Mouse (Mus musculus): ENCODE results near the gene Olfr601. TPM values are rescaled to one million over a fixed set of nuclear protein-coding genes. Genes with fewer than 3 reads are reported as not detected.
"Not testable (repeated sequence)": the region's sequence is repeated elsewhere in the genome, so short reads cannot be mapped to it uniquely, and the experiment has no call there.

Olfr601 gene
- total RNA-seq (2014; rRNA removed) (not detected in 2 replicates), polyA plus RNA-seq (2012; rRNA removed) (not detected in 2 replicates)

DNA sequence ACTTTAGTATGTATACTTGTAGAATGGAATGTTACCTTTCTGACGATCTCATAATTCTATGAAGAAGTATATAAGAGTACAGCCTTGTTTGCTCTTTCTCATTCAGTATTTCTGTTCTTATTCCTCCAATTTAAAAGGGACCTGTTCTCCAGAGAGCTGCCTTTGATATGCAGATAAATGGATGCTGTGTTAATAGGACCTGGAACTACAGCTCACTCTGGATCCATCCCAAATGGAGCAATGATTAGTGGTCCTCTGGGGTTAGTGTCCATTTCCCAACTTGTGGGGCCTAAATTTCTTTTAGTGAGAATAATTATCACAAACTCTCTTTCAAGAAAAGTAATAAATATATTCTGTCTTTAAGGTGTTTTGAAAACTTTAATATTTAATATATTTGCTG, at the start of gene Olfr601:
Gene Olfr601, minus strand, starts transcription at position 101 of the 400 bp plus-strand sequence.
- H3K4me1 ChIP-seq (ENCODE audit: control insufficient read depth, insufficient read depth, low read length) = no peaks in the 10 kb centered on the region
- no peak within 1 kb of the TSS for H3K4me3 ChIP-seq (ENCODE audit: insufficient read depth, low read depth, low read length)
- no peak for DNase-seq (ENCODE audit: extremely low read depth, low read depth, low spot score)
- no peaks in the 10 kb centered on the region for H3K36me3 ChIP-seq (ENCODE audit: control insufficient read depth, insufficient read depth, low read length)
- H3K27me3 ChIP-seq (ENCODE audit: control insufficient read depth, insufficient read depth, low read length) = no peaks in the 10 kb centered on the region
- H3K27ac ChIP-seq (replicated peaks; ENCODE audit: insufficient read depth, low read depth, low read length) = no peak within 1 kb of the TSS
- H3K9ac ChIP-seq (ENCODE audit: low read depth, low read length) = no peak within 1 kb of the TSS
- no peaks in the 10 kb centered on the region for H3K79me2 ChIP-seq (ENCODE audit: control insufficient read depth, insufficient read depth, low read length)
- WGBS = 86% methylated on average over 1 of the region's 1 CpGs
- no peak for TF ChIP-seq CTCF (IDR thresholded peaks at IDR 0.05; ENCODE audit: low read depth, low read length)

DNA sequence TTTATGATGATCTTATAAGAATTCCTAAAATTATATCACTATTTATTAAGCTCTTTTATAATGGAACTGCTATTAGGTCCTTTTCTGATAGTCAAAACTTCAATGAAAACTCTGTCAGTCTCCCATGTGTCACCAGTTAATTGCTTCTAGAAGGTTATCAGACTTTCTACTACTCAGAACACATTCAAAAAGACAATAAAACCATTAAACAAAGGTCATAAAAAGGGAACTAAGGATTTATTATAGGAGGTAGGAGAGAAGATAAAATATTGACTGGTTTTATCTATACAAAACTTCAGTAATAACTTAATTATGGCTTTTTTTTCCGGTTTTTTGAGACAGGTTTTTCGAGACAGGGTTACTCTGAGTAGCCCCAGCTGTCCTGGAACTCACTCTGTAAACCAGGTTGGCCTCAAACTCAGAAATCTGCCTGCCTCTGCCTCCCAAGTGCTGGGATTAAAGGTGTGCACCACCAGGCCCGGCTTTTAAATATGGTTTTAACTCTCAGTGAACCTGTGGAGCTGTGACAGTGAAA, 44.1 kb upstream of the Olfr601 start:
- H3K27me3 ChIP-seq (ENCODE audit: control insufficient read depth, insufficient read depth, low read length); H3K79me2 ChIP-seq (ENCODE audit: control insufficient read depth, insufficient read depth, low read length); H3K36me3 ChIP-seq (ENCODE audit: control insufficient read depth, insufficient read depth, low read length); H3K4me1 ChIP-seq (ENCODE audit: control insufficient read depth, insufficient read depth, low read length); H3K9ac ChIP-seq (ENCODE audit: low read depth, low read length); H3K27ac ChIP-seq (replicated peaks; ENCODE audit: insufficient read depth, low read depth, low read length); H3K4me3 ChIP-seq (ENCODE audit: insufficient read depth, low read depth, low read length); DNase-seq (ENCODE audit: extremely low read depth, low read depth, low spot score): not testable (repeated sequence)
- 63% methylated on average over 3 of the region's 3 CpGs for WGBS

DNA sequence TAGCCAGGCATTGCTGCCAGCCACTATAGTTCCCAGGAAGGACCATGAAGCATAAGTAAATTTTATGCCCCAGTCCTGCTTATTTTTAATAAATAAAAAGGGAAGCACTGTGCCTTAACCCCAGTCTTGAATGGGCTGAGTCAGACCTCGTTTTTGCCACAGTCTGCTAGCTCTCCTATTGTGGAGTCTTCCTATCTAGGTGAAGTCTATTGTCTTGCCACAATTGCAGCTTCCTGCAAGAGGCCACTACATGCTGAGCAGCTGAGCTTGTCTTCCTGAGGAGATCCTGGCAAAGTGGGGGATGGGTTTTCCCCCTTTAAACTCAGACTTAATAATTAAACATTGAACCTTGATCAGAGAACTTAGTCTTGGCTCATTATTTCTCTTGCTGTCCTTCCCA, 36.5 kb upstream of the Olfr601 start:
- no peaks in the 10 kb centered on the region for H3K79me2 ChIP-seq (ENCODE audit: control insufficient read depth, insufficient read depth, low read length)
- H3K4me1 ChIP-seq (ENCODE audit: control insufficient read depth, insufficient read depth, low read length) = no peaks in the 10 kb centered on the region
- no peak overlapping the region for H3K4me3 ChIP-seq (ENCODE audit: insufficient read depth, low read depth, low read length)
- 6% methylated on average over 1 of the region's 1 CpGs for WGBS
- H3K27ac ChIP-seq (replicated peaks; ENCODE audit: insufficient read depth, low read depth, low read length) = no peak overlapping the region
- H3K27me3 ChIP-seq (ENCODE audit: control insufficient read depth, insufficient read depth, low read length) = no peaks in the 10 kb centered on the region
- no peak overlapping the region for H3K9ac ChIP-seq (ENCODE audit: low read depth, low read length)
- TF ChIP-seq CTCF (IDR thresholded peaks at IDR 0.05; ENCODE audit: low read depth, low read length) (no peak), POLR2A (IDR thresholded peaks at IDR 0.05; ENCODE audit: extremely low read depth, insufficient read depth, low read length) (no peak)
- no peak for DNase-seq (ENCODE audit: extremely low read depth, low read depth, low spot score)
- H3K36me3 ChIP-seq (ENCODE audit: control insufficient read depth, insufficient read depth, low read length) = no peaks in the 10 kb centered on the region

DNA sequence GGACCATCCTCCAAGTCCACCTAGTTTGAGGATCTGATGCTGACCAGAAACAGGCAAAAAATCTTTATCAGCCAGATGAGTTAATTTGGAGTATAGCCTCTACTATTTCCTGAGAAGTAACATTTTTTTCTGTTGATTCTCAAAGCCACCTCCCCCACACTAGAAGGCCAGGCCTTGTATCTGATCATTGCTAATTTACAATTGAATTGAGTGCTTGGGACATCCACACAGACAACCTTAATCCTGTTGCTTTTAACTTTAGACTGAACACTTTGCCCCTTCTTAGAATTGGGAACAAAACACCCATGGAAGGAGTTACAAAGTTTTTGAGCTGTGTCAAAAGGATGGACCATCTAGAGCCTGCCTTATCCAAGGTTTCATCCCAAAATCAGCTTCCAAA, 35.3 kb upstream of the Olfr601 start:
- H3K27ac ChIP-seq (replicated peaks; ENCODE audit: insufficient read depth, low read depth, low read length) = no peak overlapping the region
- H3K4me1 ChIP-seq (ENCODE audit: control insufficient read depth, insufficient read depth, low read length) = no peaks in the 10 kb centered on the region
- no peak for DNase-seq (ENCODE audit: extremely low read depth, low read depth, low spot score)
- H3K36me3 ChIP-seq (ENCODE audit: control insufficient read depth, insufficient read depth, low read length) = no peaks in the 10 kb centered on the region
- H3K4me3 ChIP-seq (ENCODE audit: insufficient read depth, low read depth, low read length) = no peak overlapping the region
- TF ChIP-seq CTCF (IDR thresholded peaks at IDR 0.05; ENCODE audit: low read depth, low read length) = no peak
- H3K79me2 ChIP-seq (ENCODE audit: control insufficient read depth, insufficient read depth, low read length) = no peaks in the 10 kb centered on the region
- no peak overlapping the region for H3K9ac ChIP-seq (ENCODE audit: low read depth, low read length)
- H3K27me3 ChIP-seq (ENCODE audit: control insufficient read depth, insufficient read depth, low read length) = no peaks in the 10 kb centered on the region

DNA sequence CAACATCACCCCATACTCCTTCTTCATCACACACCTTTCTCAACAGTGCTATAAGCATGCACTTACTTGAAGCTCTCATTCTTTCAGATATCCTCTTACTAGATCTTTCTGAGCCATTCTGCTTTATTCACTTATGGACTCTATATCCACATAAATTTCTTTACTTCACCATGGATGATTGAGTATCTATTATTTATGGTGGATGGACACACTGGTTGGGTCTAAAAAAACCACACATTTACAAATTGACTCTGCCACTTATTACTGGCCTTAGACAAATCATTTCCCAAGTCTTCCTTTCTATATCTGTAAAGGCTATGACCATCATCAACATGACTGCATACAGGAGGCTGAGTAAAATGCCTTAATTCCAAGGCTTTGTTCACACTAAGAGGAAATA, 23.6 kb upstream of the Olfr601 start, which contains the start of gene Olfr603:
Gene Olfr603, minus strand, starts transcription at position 101 of the 400 bp plus-strand sequence.
- H3K27ac ChIP-seq (replicated peaks; ENCODE audit: insufficient read depth, low read depth, low read length) = no peak within 1 kb of the TSS
- no peaks in the 10 kb centered on the region for H3K79me2 ChIP-seq (ENCODE audit: control insufficient read depth, insufficient read depth, low read length)
- H3K4me3 ChIP-seq (ENCODE audit: insufficient read depth, low read depth, low read length) = no peak within 1 kb of the TSS
- DNase-seq (ENCODE audit: extremely low read depth, low read depth, low spot score) = no peak
- H3K4me1 ChIP-seq (ENCODE audit: control insufficient read depth, insufficient read depth, low read length) = no peaks in the 10 kb centered on the region
- no peaks in the 10 kb centered on the region for H3K36me3 ChIP-seq (ENCODE audit: control insufficient read depth, insufficient read depth, low read length)
- no peak within 1 kb of the TSS for H3K9ac ChIP-seq (ENCODE audit: low read depth, low read length)
- no peaks in the 10 kb centered on the region for H3K27me3 ChIP-seq (ENCODE audit: control insufficient read depth, insufficient read depth, low read length)
- TF ChIP-seq POLR2A (IDR thresholded peaks at IDR 0.05; ENCODE audit: extremely low read depth, insufficient read depth, low read length) (no peak), CTCF (IDR thresholded peaks at IDR 0.05; ENCODE audit: low read depth, low read length) (no peak)

DNA sequence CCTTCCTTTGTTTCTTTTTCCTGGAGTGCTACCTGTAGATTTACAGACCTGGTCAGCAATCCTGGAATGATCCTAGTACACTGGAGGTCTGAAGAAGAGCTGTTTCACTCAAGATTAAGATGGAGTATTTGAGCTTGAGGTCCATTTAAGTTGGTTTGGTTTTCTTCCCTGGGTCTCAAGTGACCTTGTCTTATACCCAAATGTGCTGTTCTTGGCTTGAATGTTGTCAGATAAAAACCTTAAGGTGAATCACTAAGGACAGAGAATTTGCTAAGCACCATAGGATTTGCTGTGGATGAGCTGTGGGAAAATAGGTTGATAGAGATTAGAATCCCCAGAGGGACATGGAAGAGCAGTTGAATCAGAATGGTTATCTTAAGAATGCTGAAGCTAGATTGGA, 12.9 kb downstream of the Olfr601 start, which contains the start of gene Olfr600:
Gene Olfr600, minus strand, starts transcription at position 101 of the 400 bp plus-strand sequence.
- TF ChIP-seq POLR2A (IDR thresholded peaks at IDR 0.05; ENCODE audit: extremely low read depth, insufficient read depth, low read length) = no peak
- TF ChIP-seq CTCF (IDR thresholded peaks at IDR 0.05; ENCODE audit: low read depth, low read length) = no peak
- DNase-seq (ENCODE audit: extremely low read depth, low read depth, low spot score) = no peak

More for the DNA sequence above, 12.9 kb downstream of the Olfr601 start, which contains the start of gene Olfr600:
- Histone ChIP-seq H3K4me1 (ENCODE audit: control insufficient read depth, insufficient read depth, low read length) (no peaks in the 10 kb centered on the region), H3K9ac (ENCODE audit: low read depth, low read length) (no peak within 1 kb of the TSS), H3K4me3 (ENCODE audit: insufficient read depth, low read depth, low read length) (no peak within 1 kb of the TSS), H3K36me3 (ENCODE audit: control insufficient read depth, insufficient read depth, low read length) (no peaks in the 10 kb centered on the region), H3K27ac (replicated peaks; ENCODE audit: insufficient read depth, low read depth, low read length) (no peak within 1 kb of the TSS), H3K27me3 (ENCODE audit: control insufficient read depth, insufficient read depth, low read length) (no peaks in the 10 kb centered on the region), H3K79me2 (ENCODE audit: control insufficient read depth, insufficient read depth, low read length) (no peaks in the 10 kb centered on the region)

Measured in liver, adult 2 months (tissue).